In the genomic region with DNA sequence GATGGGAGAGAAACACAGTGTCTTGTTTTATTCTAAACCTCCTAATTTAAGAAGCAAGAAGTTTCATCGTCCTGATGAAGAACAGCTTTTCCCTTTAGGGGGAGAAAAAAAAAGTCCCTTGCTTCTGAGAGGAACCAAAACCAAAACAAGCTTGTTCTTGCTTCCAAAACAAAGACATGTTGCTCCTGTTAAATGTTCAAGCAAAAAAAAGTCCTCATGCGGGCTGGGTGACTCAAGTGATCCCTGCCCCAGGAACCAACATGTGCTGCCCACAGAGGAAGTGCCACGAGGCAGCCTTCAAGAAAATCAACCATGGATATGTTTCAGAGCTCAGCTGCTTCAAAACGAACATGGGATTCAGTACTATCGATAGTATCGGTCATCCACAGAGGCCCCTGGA, we compare ENCODE assay signal across 15 mouse cellular contexts. TPM values are rescaled to one million over a fixed set of nuclear protein-coding genes. Genes with fewer than 3 reads are reported as not detected.
"Had no signal": no experiment of that assay in that cellular context is flagged by ENCODE, and none has a peak within 500 bp of the region (broad histone marks: within the 10 kb centered on the region; RNA-seq: fewer than 3 reads in every experiment).

No protein-coding gene starts in this region.

- H3K4me1 ChIP-seq: limb, embryonic 12.5 days; liver, embryonic 15.5 days; midbrain, embryonic 12.5 days; neural tube, embryonic 12.5 days had no signal

- H3K4me2 ChIP-seq: limb, embryonic 12.5 days; liver, embryonic 15.5 days; midbrain, embryonic 12.5 days; neural tube, embryonic 12.5 days had no signal

- H3K27ac ChIP-seq: kidney, postnatal 0 days; layer of hippocampus, adult 2 months; limb, embryonic 12.5 days; liver, embryonic 15.5 days; midbrain, embryonic 12.5 days; neural tube, embryonic 12.5 days had no signal

- ATAC-seq: lung, postnatal 0 days had no signal

- DNase-seq: kidney, adult 11 months; kidney, adult 9 months; kidney, postnatal 4 days; liver; lung, adult 2 months; lung, postnatal 36 days; thymus, postnatal 4 days had no signal

- H3K9ac ChIP-seq: limb, embryonic 12.5 days; liver, embryonic 15.5 days; midbrain, embryonic 12.5 days; neural tube, embryonic 12.5 days had no signal

- H3K27me3 ChIP-seq: limb, embryonic 12.5 days; liver, embryonic 15.5 days; midbrain, embryonic 12.5 days; neural tube, embryonic 12.5 days had no signal

- H3K36me3 ChIP-seq: limb, embryonic 12.5 days; liver, embryonic 15.5 days; midbrain, embryonic 12.5 days; neural tube, embryonic 12.5 days had no signal

- H3K9me3 ChIP-seq: limb, embryonic 12.5 days; liver, embryonic 15.5 days; midbrain, embryonic 12.5 days; neural tube, embryonic 12.5 days had no signal

- H3K4me3 ChIP-seq: layer of hippocampus, adult 2 months; limb, embryonic 12.5 days; liver, embryonic 15.5 days; midbrain, embryonic 12.5 days; myocyte; neural tube, embryonic 12.5 days had no signal

RNA-seq across cellular contexts. Expression of a gene that starts 54.5 kb away (rescaled TPM):
- polyA plus RNA-seq: limb, embryonic 12.5 days; neural tube, embryonic 12.5 days had no signal
